Mouse (Mus musculus): ENCODE measurements around the gene Pga5. TPM values are rescaled to one million over a fixed set of nuclear protein-coding genes. Genes with fewer than 3 reads are reported as not detected.

Pga5 gene
- polyA plus RNA-seq, 1 experiment: 2.9 TPM

DNA sequence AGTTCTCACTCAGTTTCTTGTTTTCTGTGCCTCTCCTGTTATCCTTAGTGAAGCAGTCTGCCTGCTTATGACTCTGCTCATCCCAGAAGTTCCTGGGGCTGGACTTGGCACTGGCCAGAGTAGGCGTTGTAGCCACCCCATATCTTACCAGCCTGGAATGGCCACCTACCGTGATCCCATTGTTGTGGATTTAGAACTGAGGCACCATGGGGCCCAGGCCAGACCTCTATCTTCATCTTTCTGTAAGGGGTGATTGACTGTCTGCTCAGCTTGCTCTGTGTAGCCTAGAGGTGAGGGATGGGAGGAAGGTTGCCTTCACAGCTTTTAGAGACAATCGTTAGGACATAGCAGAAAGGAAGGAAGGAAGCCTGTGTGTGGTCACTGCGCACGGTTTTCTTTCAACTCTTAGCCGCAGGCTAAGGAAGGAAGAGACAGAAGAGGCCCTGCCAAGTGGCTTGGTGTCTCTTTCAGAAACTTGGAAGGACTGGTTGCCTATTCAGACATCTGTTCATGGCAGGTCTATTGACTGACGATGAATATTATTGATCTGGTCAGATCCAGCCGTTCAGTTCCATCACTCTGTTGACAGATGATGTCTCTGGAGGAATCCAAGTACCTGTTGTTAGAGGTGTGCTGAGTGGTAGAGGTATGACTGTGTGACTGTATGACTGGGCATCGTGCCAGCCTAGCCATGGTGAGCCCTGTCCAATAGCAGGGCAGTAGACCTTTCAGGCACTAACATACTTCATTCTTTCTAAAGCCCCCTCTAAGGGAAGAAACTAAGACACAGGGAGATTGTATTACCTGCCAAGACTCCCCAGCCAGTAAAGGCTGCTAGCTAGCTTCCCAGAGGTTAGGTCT, 20.5 kb upstream of the Pga5 start:
- Histone ChIP-seq H3K27ac (ENCODE audit: insufficient read depth, low read length) (no peak overlapping the region), H3K36me3 (ENCODE audit: control insufficient read depth, insufficient read depth, low read length, poor library complexity, severe bottlenecking) (no peaks in the 10 kb centered on the region), H3K27me3 (ENCODE audit: control insufficient read depth, insufficient read depth, low read length, poor library complexity, severe bottlenecking) (no peaks in the 10 kb centered on the region), H3K4me1 (ENCODE audit: control insufficient read depth, insufficient read depth, low read length) (peaks cover 2% of the 10 kb centered on the region), H3K9ac (ENCODE audit: low read depth, poor library complexity, severe bottlenecking) (no peak overlapping the region), H3K9me3 (replicated peaks; ENCODE audit: control insufficient read depth, insufficient read depth, low read length, poor library complexity, severe bottlenecking) (no peaks in the 10 kb centered on the region), H3K4me3 (ENCODE audit: low read depth, low read length) (no peak overlapping the region)
- no peak for TF ChIP-seq EP300 (IDR thresholded peaks at IDR 0.05; ENCODE audit: insufficient read depth, low read depth, low read length)
- no peak for TF ChIP-seq CTCF (IDR thresholded peaks at IDR 0.05; ENCODE audit: low read depth, low read length)
- TF ChIP-seq POLR2A (IDR thresholded peaks at IDR 0.05; ENCODE audit: insufficient read depth, low read length): no peak

DNA sequence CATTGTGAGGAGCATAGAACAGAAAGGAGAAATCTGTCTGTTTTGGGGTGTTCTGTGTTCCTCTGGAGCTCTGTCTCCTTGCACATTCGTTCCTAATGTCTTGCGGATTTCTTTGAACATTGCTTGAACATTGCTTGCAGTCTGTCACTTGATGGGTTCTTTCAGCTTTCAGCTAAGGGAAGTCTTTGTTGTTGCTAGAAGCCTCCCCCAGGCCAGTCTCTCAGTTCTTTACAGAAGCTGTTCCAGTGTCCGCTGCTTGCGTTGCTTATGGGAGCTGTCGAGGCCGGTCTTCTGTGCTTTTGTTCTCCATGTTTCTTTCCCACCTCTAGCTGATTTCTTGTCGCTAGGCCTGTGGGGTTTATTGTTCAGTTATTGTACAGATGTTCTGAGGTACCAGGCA, 17.9 kb upstream of the Pga5 start:
- Histone ChIP-seq H3K27me3 (ENCODE audit: control insufficient read depth, insufficient read depth, low read length, poor library complexity, severe bottlenecking) (no peaks in the 10 kb centered on the region), H3K4me1 (ENCODE audit: control insufficient read depth, insufficient read depth, low read length) (peaks cover 2% of the 10 kb centered on the region), H3K4me3 (ENCODE audit: low read depth, low read length) (no peak overlapping the region), H3K36me3 (ENCODE audit: control insufficient read depth, insufficient read depth, low read length, poor library complexity, severe bottlenecking) (no peaks in the 10 kb centered on the region), H3K9ac (ENCODE audit: low read depth, poor library complexity, severe bottlenecking) (no peak overlapping the region), H3K27ac (ENCODE audit: insufficient read depth, low read length) (no peak overlapping the region), H3K9me3 (replicated peaks; ENCODE audit: control insufficient read depth, insufficient read depth, low read length, poor library complexity, severe bottlenecking) (no peaks in the 10 kb centered on the region)
- TF ChIP-seq POLR2A (IDR thresholded peaks at IDR 0.05; ENCODE audit: insufficient read depth, low read length): no peak
- TF ChIP-seq EP300 (IDR thresholded peaks at IDR 0.05; ENCODE audit: insufficient read depth, low read depth, low read length): no peak

DNA sequence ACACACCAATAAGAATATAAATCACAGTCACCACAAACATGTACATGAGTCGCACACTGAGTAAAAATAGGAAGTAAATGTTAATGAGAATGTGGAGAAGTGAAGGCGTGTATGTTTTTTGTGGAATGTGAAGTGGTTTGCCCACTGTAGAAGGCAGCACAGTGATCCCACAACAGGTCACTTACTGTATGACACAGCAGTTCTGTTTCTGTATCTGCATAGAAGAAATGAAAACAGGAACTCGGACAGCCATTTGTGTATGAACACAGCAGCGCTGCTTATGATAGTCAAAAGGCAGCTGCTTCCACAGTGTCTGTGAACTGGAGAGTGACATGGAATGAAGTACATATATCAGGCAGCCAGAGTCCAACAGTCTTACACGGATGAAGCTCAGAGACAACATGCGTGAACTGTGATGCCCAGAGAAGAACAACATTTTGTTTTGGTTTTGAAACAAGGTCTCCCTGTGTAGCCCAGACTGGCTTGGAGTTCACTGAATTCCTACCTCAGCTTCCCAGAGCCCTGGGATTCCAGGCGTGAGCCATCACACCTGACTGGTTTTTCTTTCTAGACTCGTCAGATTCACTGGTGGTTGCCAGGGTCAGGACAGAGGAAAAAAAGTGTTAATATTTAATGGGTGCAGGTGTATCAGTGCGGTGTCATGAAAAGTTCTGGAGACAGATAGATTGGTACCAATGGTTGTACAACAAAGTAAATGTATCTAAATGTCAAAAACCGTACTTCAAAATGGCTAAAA, 16.2 kb upstream of the Pga5 start:
- Histone ChIP-seq H3K27me3 (ENCODE audit: control insufficient read depth, insufficient read depth, low read length, poor library complexity, severe bottlenecking) (no peaks in the 10 kb centered on the region), H3K9ac (ENCODE audit: low read depth, poor library complexity, severe bottlenecking) (no peak overlapping the region), H3K36me3 (ENCODE audit: control insufficient read depth, insufficient read depth, low read length, poor library complexity, severe bottlenecking) (no peaks in the 10 kb centered on the region), H3K4me3 (ENCODE audit: low read depth, low read length) (no peak overlapping the region), H3K27ac (ENCODE audit: insufficient read depth, low read length) (no peak overlapping the region), H3K9me3 (replicated peaks; ENCODE audit: control insufficient read depth, insufficient read depth, low read length, poor library complexity, severe bottlenecking) (no peaks in the 10 kb centered on the region), H3K4me1 (ENCODE audit: control insufficient read depth, insufficient read depth, low read length) (peaks cover 2% of the 10 kb centered on the region)
- TF ChIP-seq POLR2A (IDR thresholded peaks at IDR 0.05; ENCODE audit: insufficient read depth, low read length) (no peak), CTCF (IDR thresholded peaks at IDR 0.05; ENCODE audit: low read depth, low read length) (no peak), EP300 (IDR thresholded peaks at IDR 0.05; ENCODE audit: insufficient read depth, low read depth, low read length) (no peak)

DNA sequence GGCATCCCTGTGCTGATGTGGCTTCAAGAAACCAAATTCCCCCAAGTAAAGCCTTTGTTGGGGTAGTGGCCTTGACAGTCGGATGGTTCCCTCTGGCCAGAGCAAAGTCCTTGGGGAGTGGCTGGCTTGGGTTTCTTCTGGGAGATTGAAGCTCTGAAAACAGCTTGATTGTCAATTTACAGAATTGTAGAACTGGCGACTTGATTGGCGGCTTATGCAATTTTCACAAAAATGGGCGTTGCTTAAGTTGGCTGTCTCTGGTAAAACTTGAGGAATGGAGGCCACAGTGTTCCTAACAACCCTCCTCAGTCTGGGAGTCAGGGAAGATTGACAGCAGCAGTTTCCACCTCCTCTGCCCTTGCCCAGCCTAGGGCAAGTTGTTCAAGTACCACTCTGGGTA, 14.5 kb upstream of the Pga5 start:
- Histone ChIP-seq H3K36me3 (ENCODE audit: control insufficient read depth, insufficient read depth, low read length, poor library complexity, severe bottlenecking) (no peaks in the 10 kb centered on the region), H3K27ac (ENCODE audit: insufficient read depth, low read length) (no peak overlapping the region), H3K9ac (ENCODE audit: low read depth, poor library complexity, severe bottlenecking) (no peak overlapping the region), H3K4me1 (ENCODE audit: control insufficient read depth, insufficient read depth, low read length) (no peaks in the 10 kb centered on the region), H3K4me3 (ENCODE audit: low read depth, low read length) (no peak overlapping the region), H3K9me3 (replicated peaks; ENCODE audit: control insufficient read depth, insufficient read depth, low read length, poor library complexity, severe bottlenecking) (no peaks in the 10 kb centered on the region), H3K27me3 (ENCODE audit: control insufficient read depth, insufficient read depth, low read length, poor library complexity, severe bottlenecking) (no peaks in the 10 kb centered on the region)
- no peak for TF ChIP-seq EP300 (IDR thresholded peaks at IDR 0.05; ENCODE audit: insufficient read depth, low read depth, low read length)
- no peak for TF ChIP-seq CTCF (IDR thresholded peaks at IDR 0.05; ENCODE audit: low read depth, low read length)
- no peak for TF ChIP-seq POLR2A (IDR thresholded peaks at IDR 0.05; ENCODE audit: insufficient read depth, low read length)

GRCm38 (mm10) chr19:10691660-10692059, 13.8 kb upstream of the Pga5 start:
- H3K4me1 ChIP-seq (ENCODE audit: control insufficient read depth, insufficient read depth, low read length): no peaks in the 10 kb centered on the region
- H3K9ac ChIP-seq (ENCODE audit: low read depth, poor library complexity, severe bottlenecking): no peak overlapping the region
- TF ChIP-seq CTCF (IDR thresholded peaks at IDR 0.05; ENCODE audit: low read depth, low read length) (no peak), EP300 (IDR thresholded peaks at IDR 0.05; ENCODE audit: insufficient read depth, low read depth, low read length) (no peak), POLR2A (IDR thresholded peaks at IDR 0.05; ENCODE audit: insufficient read depth, low read length) (no peak)
- no peak overlapping the region for H3K4me3 ChIP-seq (ENCODE audit: low read depth, low read length)
- H3K9me3 ChIP-seq (replicated peaks; ENCODE audit: control insufficient read depth, insufficient read depth, low read length, poor library complexity, severe bottlenecking): no peaks in the 10 kb centered on the region
- no peaks in the 10 kb centered on the region for H3K36me3 ChIP-seq (ENCODE audit: control insufficient read depth, insufficient read depth, low read length, poor library complexity, severe bottlenecking)
- no peaks in the 10 kb centered on the region for H3K27me3 ChIP-seq (ENCODE audit: control insufficient read depth, insufficient read depth, low read length, poor library complexity, severe bottlenecking)
- H3K27ac ChIP-seq (ENCODE audit: insufficient read depth, low read length): no peak overlapping the region

GRCm38 (mm10) chr19:10691121-10691520, 13.2 kb upstream of the Pga5 start:
- Histone ChIP-seq H3K27me3 (ENCODE audit: control insufficient read depth, insufficient read depth, low read length, poor library complexity, severe bottlenecking) (no peaks in the 10 kb centered on the region), H3K36me3 (ENCODE audit: control insufficient read depth, insufficient read depth, low read length, poor library complexity, severe bottlenecking) (no peaks in the 10 kb centered on the region), H3K4me1 (ENCODE audit: control insufficient read depth, insufficient read depth, low read length) (no peaks in the 10 kb centered on the region), H3K9me3 (replicated peaks; ENCODE audit: control insufficient read depth, insufficient read depth, low read length, poor library complexity, severe bottlenecking) (no peaks in the 10 kb centered on the region), H3K27ac (ENCODE audit: insufficient read depth, low read length) (no peak overlapping the region), H3K4me3 (ENCODE audit: low read depth, low read length) (no peak overlapping the region), H3K9ac (ENCODE audit: low read depth, poor library complexity, severe bottlenecking) (no peak overlapping the region)
- no peak for TF ChIP-seq CTCF (IDR thresholded peaks at IDR 0.05; ENCODE audit: low read depth, low read length)
- no peak for TF ChIP-seq POLR2A (IDR thresholded peaks at IDR 0.05; ENCODE audit: insufficient read depth, low read length)
- TF ChIP-seq EP300 (IDR thresholded peaks at IDR 0.05; ENCODE audit: insufficient read depth, low read depth, low read length): no peak
